14 mouse cellular contexts compared by ENCODE assay signal in the genomic region with DNA sequence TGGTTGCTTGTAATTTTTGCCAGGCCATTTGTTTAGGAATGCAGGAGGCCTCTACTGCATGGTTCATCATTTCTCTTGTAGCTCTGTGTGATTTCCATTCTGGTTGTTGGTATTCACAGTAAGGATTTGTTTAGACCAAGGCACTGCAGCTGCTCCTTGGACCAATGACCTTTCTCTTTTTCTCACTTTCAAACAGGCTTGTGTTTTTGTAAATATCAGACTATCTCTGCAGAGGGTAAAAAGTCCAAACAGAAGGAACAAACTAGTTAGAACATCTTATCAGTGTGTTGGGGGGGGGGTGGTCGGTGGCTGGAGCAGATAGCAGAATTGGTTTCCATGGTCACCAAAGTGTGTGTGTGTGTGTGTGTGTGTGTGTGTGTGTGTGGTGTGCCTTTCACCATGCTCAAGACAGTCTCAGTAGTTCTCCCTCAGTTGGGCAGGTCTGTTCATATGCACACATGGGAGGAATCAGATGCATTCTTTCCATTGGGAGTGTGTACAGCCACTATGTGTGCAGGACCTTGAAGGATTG.
DNase-seq lines count a peak whose midpoint lies in the region; ATAC-seq and TF ChIP-seq lines count a peak whose summit lies in the region.
"Had no signal": no experiment of that assay in that cellular context is flagged by ENCODE, and none has a peak within 500 bp of the region (broad histone marks: within the 10 kb centered on the region; RNA-seq: fewer than 3 reads in every experiment).

No protein-coding gene starts in this region.

- H3K27ac ChIP-seq in lung, embryonic 16.5 days (ENCODE audit: low read length), result peak overlapping the region; percentile 81
- no peak overlapping the region for H3K27ac ChIP-seq in intestine, postnatal 0 days (ENCODE audit: low read depth, low read length)
- H3K27ac ChIP-seq in liver, embryonic 13.5 days, result no peak overlapping the region
- peak overlapping the region; percentile 65 for H3K27ac ChIP-seq in stomach, postnatal 0 days (replicated peaks)
- H3K27ac ChIP-seq: heart, adult 2 months had no signal

- no peak for TF ChIP-seq EP300 in stomach, postnatal 0 days (optimal IDR thresholded peaks at IDR 0.05)

- peaks cover 25% of the 10 kb centered on the region for H3K4me1 ChIP-seq in lung, embryonic 16.5 days (replicated peaks; ENCODE audit: control insufficient read depth, insufficient read depth, low read length)
- H3K4me1 ChIP-seq in intestine, postnatal 0 days (replicated peaks; ENCODE audit: control insufficient read depth, insufficient read depth, low read length), result 0 out of 2 replicates have a peak, but pooled peaks cover 5% of the 10 kb centered on the region
- H3K4me1 ChIP-seq in liver, embryonic 13.5 days (replicated peaks), result peaks cover 14% of the 10 kb centered on the region
- peaks cover 5% of the 10 kb centered on the region; the same call in 1 of the 2 replicates for H3K4me1 ChIP-seq in stomach, postnatal 0 days (replicated peaks; ENCODE audit: control insufficient read depth, insufficient read depth)

- no peak for TF ChIP-seq CTCF in intestine, postnatal 0 days (IDR thresholded peaks at IDR 0.05; ENCODE audit: low read depth)
- no peak for TF ChIP-seq CTCF in stomach, postnatal 0 days (IDR thresholded peaks at IDR 0.05; ENCODE audit: low read depth)

- 20% methylated on average over 1 of the region's 1 CpGs for WGBS in lung, embryonic 16.5 days
- WGBS in intestine, postnatal 0 days, result 19% methylated on average over 1 of the region's 1 CpGs
- 0% methylated on average over 1 of the region's 1 CpGs for WGBS in liver, embryonic 13.5 days (ENCODE audit: insufficient replicate concordance)
- WGBS in stomach, postnatal 0 days, result 8% methylated on average over 1 of the region's 1 CpGs

- no peak overlapping the region for H3K4me3 ChIP-seq in lung, embryonic 16.5 days (ENCODE audit: low read length)
- no peak overlapping the region for H3K4me3 ChIP-seq in intestine, postnatal 0 days (ENCODE audit: low read depth, low read length)
- H3K4me3 ChIP-seq in liver, embryonic 13.5 days (replicated peaks), result no peak overlapping the region
- H3K4me3 ChIP-seq in stomach, postnatal 0 days (ENCODE audit: low read depth, low read length), result no peak overlapping the region
- H3K4me3 ChIP-seq: heart, adult 2 months had no signal

- no peak for DNase-seq in lung, adult 18-20 months
- DNase-seq in liver, embryonic 13.5 days, result no peak
- peak; percentile 30 for DNase-seq in stomach, postnatal 0 days (ENCODE audit: low spot score)
- DNase-seq in embryo, embryonic 10.5 days (ENCODE audit: low spot score), result no peak
- no peak for DNase-seq in right cerebral cortex, postnatal 10 days (ENCODE audit: low spot score in 2 of 2)
- DNase-seq: cerebellum, adult 9-10 months; forebrain, postnatal 0 days; heart, adult 2 months; layer of hippocampus, adult 9-11 months; lung, postnatal 4 days; right cerebral cortex, postnatal 14 days had no signal

- no peak overlapping the region for H3K9ac ChIP-seq in lung, embryonic 16.5 days (ENCODE audit: low read length)
- H3K9ac ChIP-seq in intestine, postnatal 0 days (ENCODE audit: low read depth, low read length), result no peak overlapping the region
- H3K9ac ChIP-seq in liver, embryonic 13.5 days, result no peak overlapping the region
- no peak overlapping the region for H3K9ac ChIP-seq in stomach, postnatal 0 days (ENCODE audit: low read length)
- H3K9ac ChIP-seq: forebrain, postnatal 0 days had no signal

- peaks cover 20% of the 10 kb centered on the region for H3K36me3 ChIP-seq in lung, embryonic 16.5 days (ENCODE audit: control insufficient read depth, insufficient read depth, low read length)
- peaks cover 10% of the 10 kb centered on the region for H3K36me3 ChIP-seq in intestine, postnatal 0 days (ENCODE audit: control insufficient read depth, insufficient read depth)
- peaks cover 24% of the 10 kb centered on the region for H3K36me3 ChIP-seq in liver, embryonic 13.5 days
- H3K36me3 ChIP-seq in stomach, postnatal 0 days (ENCODE audit: control insufficient read depth, insufficient read depth, low read length), result peaks cover 1% of the 10 kb centered on the region; the same call in 1 of the 2 replicates

- no peak for ATAC-seq in lung, embryonic 16.5 days (ENCODE audit: low read depth)
- ATAC-seq in intestine, postnatal 0 days, result peak; percentile 14; the same call in 1 of the 2 replicates
- ATAC-seq in liver, embryonic 13.5 days (ENCODE audit: low read depth), result peak; percentile 36; the same call in 1 of the 2 replicates
- ATAC-seq in stomach, postnatal 0 days (ENCODE audit: low FRiP score, low TSS enrichment), result no peak
- ATAC-seq: forebrain, postnatal 0 days; midbrain, embryonic 16.5 days had no signal

- H3K4me2 ChIP-seq in lung, embryonic 16.5 days (ENCODE audit: low read depth, low read length), result no peak overlapping the region
- H3K4me2 ChIP-seq in intestine, postnatal 0 days (replicated peaks; ENCODE audit: low read depth), result no peak overlapping the region
- no peak overlapping the region for H3K4me2 ChIP-seq in liver, embryonic 13.5 days
- no peak overlapping the region for H3K4me2 ChIP-seq in stomach, postnatal 0 days (replicated peaks; ENCODE audit: low read depth)

- no peaks in the 10 kb centered on the region for H3K27me3 ChIP-seq in lung, embryonic 16.5 days (ENCODE audit: control insufficient read depth, insufficient read depth, low read depth, low read length)
- no peaks in the 10 kb centered on the region for H3K27me3 ChIP-seq in intestine, postnatal 0 days (replicated peaks; ENCODE audit: control insufficient read depth, insufficient read depth, low read length)
- no peaks in the 10 kb centered on the region for H3K27me3 ChIP-seq in liver, embryonic 13.5 days
- H3K27me3 ChIP-seq in stomach, postnatal 0 days (ENCODE audit: control insufficient read depth, insufficient read depth, low read length), result no peaks in the 10 kb centered on the region

- no peaks in the 10 kb centered on the region for H3K9me3 ChIP-seq in lung, embryonic 16.5 days (ENCODE audit: control insufficient read depth, low read length)
- no peaks in the 10 kb centered on the region for H3K9me3 ChIP-seq in intestine, postnatal 0 days (ENCODE audit: control insufficient read depth)
- no peaks in the 10 kb centered on the region for H3K9me3 ChIP-seq in liver, embryonic 13.5 days (replicated peaks)
- no peaks in the 10 kb centered on the region for H3K9me3 ChIP-seq in stomach, postnatal 0 days (ENCODE audit: control insufficient read depth, low read length)

Comparison
In these comparisons a context has a peak if more than half of its experiments do, and no peak if none do; other contexts are left out.
1. ATAC-seq: peak in intestine, postnatal 0 days (single experiment) and liver, embryonic 13.5 days (single experiment); none in lung, embryonic 16.5 days (single experiment) and stomach, postnatal 0 days (single experiment).
2. H3K27ac ChIP-seq: peak in lung, embryonic 16.5 days (single experiment) and stomach, postnatal 0 days (single experiment); none in intestine, postnatal 0 days (single experiment) and liver, embryonic 13.5 days (single experiment).